Mouse (Mus musculus) testis, adult 2 months (tissue): ENCODE data around the gene Cntnap2. TPM values are rescaled to one million over a fixed set of nuclear protein-coding genes. Genes with fewer than 3 reads are reported as not detected.
"Not testable (repeated sequence)": the region's sequence is repeated elsewhere in the genome, so short reads cannot be mapped to it uniquely, and the experiment has no call there.

Experiments used
- H3K27ac ChIP-seq: fragments of 200-500 bp; 2 replicates; pipeline ENCODE4 v1.5.1; 2012; ENCODE audit warnings: low read depth, low read length; ENCODE audit not compliant: control insufficient read depth, insufficient read depth
- H3K27me3 ChIP-seq: fragments of 200-500 bp; 2 replicates; pipeline ENCODE4 v1.6.1; 2012; ENCODE audit warnings: mild to moderate bottlenecking, low read length, moderate library complexity; ENCODE audit not compliant: control insufficient read depth, insufficient read depth
- H3K36me3 ChIP-seq: fragments of 200-500 bp; 2 replicates; pipeline ENCODE4 v1.6.1; 2012; ENCODE audit warnings: mild to moderate bottlenecking, low read length; ENCODE audit not compliant: control insufficient read depth, insufficient read depth
- H3K4me1 ChIP-seq: fragments of 200-500 bp; 2 replicates; pipeline ENCODE4 v1.6.1; 2012; ENCODE audit warnings: low read length; ENCODE audit not compliant: control insufficient read depth, insufficient read depth
- H3K4me3 ChIP-seq: fragments of 200-500 bp; 2 replicates; pipeline ENCODE4 v1.5.1; 2012; ENCODE audit warnings: low read depth, mild to moderate bottlenecking, low read length, moderate library complexity, mixed read lengths; ENCODE audit not compliant: control insufficient read depth
- CTCF ChIP-seq: fragments of 200-500 bp; IDR thresholded peaks from 2 replicates; pipeline ENCODE4 v1.5.1; 2012; ENCODE audit warnings: low read depth, mild to moderate bottlenecking, inconsistent platforms, low read length, moderate library complexity; ENCODE audit not compliant: control insufficient read depth, insufficient read depth, insufficient replicate concordance
- POLR2A ChIP-seq: fragments of 200-500 bp; IDR thresholded peaks from 2 replicates; pipeline ENCODE4 v1.6.1; 2012; ENCODE audit warnings: low read depth, mild to moderate bottlenecking, inconsistent platforms, low read length, moderate library complexity; ENCODE audit not compliant: control insufficient read depth
- polyA plus RNA-seq: library from polyadenylated mRNA; depleted of rRNA; stranded (reverse); fragments of >200 nt; gene quantifications from 2 replicates; pipeline ENCODE4 v1.2.3, GENCODE M21; 2012

The Cntnap2 gene
- polyA plus RNA-seq, 1 experiment = 49.6 TPM

DNA sequence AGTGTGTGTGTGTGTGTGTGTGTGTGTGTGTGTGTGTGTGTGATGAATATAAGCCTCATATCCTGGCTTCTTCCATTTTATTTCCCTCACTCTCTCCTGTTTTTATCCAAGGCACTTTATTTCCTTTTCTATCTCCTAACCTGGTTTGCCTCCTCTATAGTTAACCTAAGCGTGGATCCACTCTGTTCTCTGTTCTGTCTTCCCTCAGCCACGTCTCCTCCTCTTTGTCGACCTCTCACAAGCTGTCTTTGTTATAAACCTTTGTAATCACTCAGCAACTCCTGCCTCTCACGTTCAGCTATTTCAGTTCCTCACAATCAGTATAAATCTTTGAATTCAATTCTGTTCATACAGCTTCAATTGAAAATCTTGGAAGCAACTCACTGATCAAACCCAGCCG is 1369.1 kb downstream of the Cntnap2 start:
- H3K27ac ChIP-seq = no peak overlapping the region
- H3K27me3 ChIP-seq = no peaks in the 10 kb centered on the region
- no peak for TF ChIP-seq CTCF
- no peak for TF ChIP-seq POLR2A
- H3K36me3 ChIP-seq = no peaks in the 10 kb centered on the region
- no peak overlapping the region for H3K4me3 ChIP-seq
- no peaks in the 10 kb centered on the region for H3K4me1 ChIP-seq

DNA sequence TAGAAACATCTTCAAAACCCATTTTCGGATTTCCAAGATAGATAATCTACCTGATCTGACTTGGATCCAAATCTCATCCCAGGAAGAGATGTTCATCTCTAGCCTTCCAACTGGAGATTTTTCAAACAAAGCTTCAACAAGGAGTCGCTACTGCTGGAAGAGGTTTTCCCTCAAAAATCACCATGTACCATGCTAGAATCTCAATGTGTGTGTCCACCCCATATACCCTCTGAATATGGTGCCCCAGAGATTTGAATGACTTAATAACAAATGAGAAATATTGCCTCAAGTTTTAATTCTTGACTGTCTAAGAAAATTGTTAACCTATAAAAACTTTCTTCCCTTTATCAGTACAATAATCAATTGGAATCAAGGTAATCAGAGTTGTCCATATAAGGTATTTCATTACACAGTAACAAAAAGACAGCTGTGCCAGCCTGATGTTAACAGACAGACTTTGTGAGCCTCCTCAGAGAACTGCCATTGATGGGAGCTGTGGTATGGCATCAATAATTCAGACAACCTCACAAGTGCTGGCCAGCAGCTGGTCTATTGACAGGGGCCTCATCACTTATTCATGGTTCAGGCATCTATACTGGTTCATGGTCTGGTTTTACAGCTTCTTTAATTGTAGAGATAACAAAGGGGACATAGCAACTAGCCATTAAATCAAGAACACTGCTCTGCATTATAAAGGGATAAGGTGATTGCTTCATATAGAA is 1391.9 kb downstream of the Cntnap2 start:
- no peak for TF ChIP-seq POLR2A
- no peak for TF ChIP-seq CTCF
- H3K36me3 ChIP-seq = no peaks in the 10 kb centered on the region

DNA sequence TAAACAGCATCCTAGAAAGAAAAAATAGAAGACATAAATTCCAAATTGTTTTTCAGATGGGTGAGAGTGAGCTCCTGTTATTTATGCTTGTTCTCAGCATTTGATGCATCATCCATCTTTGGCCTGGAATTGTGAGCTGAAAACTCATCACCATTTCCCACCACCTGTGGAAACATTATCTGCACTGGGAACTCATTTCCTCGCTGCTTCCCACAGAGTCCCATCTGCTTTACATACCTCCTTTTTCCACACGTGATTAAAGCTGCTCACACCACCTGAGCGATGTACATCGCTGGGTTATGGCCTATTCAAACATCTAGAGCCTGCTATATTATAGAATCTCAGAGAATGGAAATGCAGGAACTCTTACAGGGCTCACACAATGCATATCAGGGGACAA is 1413.5 kb downstream of the Cntnap2 start:
- H3K27me3 ChIP-seq = no peaks in the 10 kb centered on the region
- no peak overlapping the region for H3K4me3 ChIP-seq
- H3K27ac ChIP-seq = no peak overlapping the region
- H3K36me3 ChIP-seq = no peaks in the 10 kb centered on the region
- TF ChIP-seq CTCF = no peak
- TF ChIP-seq POLR2A = no peak
- H3K4me1 ChIP-seq = no peaks in the 10 kb centered on the region

More for the DNA sequence above, 1391.9 kb downstream of the Cntnap2 start:
- H3K4me1 ChIP-seq = no peaks in the 10 kb centered on the region
- no peak overlapping the region for H3K4me3 ChIP-seq
- no peak overlapping the region for H3K27ac ChIP-seq
- H3K27me3 ChIP-seq = no peaks in the 10 kb centered on the region

DNA sequence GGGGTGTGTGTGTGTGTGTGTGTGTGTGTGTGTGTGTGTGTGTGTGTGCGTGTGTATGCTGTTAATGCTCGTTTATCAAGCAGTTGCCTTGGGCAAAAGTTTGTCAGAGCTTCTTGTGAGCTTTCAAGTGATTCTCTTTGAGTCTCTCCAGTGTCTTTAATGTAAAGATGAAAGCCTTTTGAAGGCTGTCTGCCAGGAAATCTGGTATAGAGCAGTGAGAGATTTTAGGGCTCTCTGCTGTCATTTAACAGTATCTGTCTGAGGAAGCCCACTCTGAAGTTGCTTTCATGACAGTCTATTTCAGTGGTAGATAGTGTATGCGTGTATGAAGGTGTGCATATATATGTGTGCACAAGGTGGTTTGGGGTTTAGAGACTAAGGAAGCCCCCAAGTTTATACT is 1425.2 kb downstream of the Cntnap2 start:
- Histone ChIP-seq H3K4me3 (no peak overlapping the region), H3K36me3 (no peaks in the 10 kb centered on the region), H3K27ac (no peak overlapping the region), H3K4me1 (no peaks in the 10 kb centered on the region), H3K27me3 (no peaks in the 10 kb centered on the region)
- TF ChIP-seq CTCF = no peak
- TF ChIP-seq POLR2A = no peak

DNA sequence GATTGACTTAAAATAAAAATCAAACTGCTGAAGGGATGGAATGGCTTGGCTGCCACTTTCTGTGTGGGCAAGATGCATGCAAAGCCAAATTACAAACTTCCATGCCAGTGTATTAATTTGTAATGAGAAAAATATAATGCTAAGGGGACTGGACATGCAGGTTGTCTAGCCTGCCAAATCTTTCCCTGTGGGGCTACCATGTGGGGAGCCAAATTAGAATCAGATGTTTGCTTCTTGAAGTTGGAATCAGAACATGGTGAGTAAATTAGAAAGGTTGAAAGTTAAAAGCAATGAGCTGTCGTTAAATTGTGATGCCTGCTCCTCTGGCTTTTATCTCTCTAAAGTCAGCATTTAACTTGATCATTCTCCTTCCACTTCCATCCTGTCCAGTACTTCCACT is 1443.6 kb downstream of the Cntnap2 start:
- no peak overlapping the region for H3K4me3 ChIP-seq

DNA sequence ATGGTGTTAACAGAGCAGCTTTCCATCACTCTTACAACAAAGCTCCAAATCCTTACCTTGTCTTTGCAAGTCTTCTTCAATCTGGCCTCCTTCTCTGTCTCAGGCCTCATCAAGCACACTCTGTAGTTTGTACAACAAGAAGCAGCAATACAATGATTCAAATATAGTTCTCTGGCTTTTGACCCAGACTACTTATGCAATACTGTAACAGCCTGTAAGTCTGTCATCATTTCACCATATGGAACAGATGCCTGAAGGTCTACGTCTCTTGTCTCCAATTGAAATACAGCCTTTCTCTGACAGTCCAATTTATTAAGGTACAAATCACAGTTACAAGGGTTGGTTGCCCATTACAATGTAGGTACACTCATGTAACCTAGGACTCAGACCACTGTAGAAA is 1453.7 kb downstream of the Cntnap2 start:
- Histone ChIP-seq H3K27ac (no peak overlapping the region), H3K27me3 (no peaks in the 10 kb centered on the region), H3K36me3 (no peaks in the 10 kb centered on the region), H3K4me3 (no peak overlapping the region), H3K4me1 (no peaks in the 10 kb centered on the region)
- TF ChIP-seq POLR2A (no peak), CTCF (no peak)

More for the DNA sequence above, 1443.6 kb downstream of the Cntnap2 start:
- TF ChIP-seq CTCF = no peak
- TF ChIP-seq POLR2A = no peak
- Histone ChIP-seq H3K27ac (no peak overlapping the region), H3K36me3 (no peaks in the 10 kb centered on the region), H3K4me1 (no peaks in the 10 kb centered on the region), H3K27me3 (no peaks in the 10 kb centered on the region)

DNA sequence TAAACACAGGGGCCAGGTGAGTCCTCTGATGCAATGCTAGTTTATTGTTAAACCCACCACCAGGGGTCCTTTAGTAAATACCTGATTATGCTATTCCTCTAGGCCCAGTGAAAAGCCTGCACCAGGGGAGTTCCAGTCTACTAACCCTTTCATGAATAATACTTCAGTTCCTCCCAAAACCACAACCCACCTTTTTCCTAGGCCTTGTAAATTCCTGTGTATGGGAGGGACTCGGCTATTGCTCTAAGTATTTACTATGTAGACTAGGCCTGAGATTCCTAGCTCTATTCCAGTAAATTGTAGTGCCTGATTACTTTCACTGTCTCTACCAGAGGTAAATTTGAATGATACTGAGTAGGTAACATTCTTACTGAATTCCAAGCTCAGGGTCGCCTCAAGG is 1478.4 kb downstream of the Cntnap2 start:
- H3K4me1 ChIP-seq, H3K36me3 ChIP-seq, H3K27ac ChIP-seq, H3K27me3 ChIP-seq, H3K4me3 ChIP-seq: not testable (repeated sequence)

DNA sequence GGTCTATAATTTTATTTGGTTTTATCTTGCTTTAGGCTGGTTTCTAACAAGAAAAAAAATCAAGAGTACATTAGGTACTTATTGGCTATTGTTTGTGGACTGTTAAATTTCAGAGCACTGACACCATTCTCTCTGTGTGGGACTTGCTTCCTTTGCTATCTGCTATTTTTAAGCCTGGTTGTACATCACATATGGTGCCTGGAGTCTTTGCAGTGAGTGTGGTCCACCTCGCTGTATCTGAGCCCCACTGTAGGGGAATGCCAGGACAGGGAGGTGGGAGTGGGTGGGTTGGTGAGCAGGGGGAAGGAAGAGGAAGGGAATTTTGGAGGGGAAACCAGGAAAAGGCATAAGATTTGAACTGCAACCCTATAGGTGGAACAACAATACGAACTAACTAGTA is 1504.3 kb downstream of the Cntnap2 start:
- no peaks in the 10 kb centered on the region for H3K4me1 ChIP-seq
- TF ChIP-seq CTCF (no peak), POLR2A (no peak)
- H3K27me3 ChIP-seq = no peaks in the 10 kb centered on the region
- H3K4me3 ChIP-seq = no peak overlapping the region
- H3K27ac ChIP-seq = no peak overlapping the region
- no peaks in the 10 kb centered on the region for H3K36me3 ChIP-seq
